Mouse (Mus musculus): ENCODE measurements around the gene Atp6v0a1.

Atp6v0a1 gene

DNA sequence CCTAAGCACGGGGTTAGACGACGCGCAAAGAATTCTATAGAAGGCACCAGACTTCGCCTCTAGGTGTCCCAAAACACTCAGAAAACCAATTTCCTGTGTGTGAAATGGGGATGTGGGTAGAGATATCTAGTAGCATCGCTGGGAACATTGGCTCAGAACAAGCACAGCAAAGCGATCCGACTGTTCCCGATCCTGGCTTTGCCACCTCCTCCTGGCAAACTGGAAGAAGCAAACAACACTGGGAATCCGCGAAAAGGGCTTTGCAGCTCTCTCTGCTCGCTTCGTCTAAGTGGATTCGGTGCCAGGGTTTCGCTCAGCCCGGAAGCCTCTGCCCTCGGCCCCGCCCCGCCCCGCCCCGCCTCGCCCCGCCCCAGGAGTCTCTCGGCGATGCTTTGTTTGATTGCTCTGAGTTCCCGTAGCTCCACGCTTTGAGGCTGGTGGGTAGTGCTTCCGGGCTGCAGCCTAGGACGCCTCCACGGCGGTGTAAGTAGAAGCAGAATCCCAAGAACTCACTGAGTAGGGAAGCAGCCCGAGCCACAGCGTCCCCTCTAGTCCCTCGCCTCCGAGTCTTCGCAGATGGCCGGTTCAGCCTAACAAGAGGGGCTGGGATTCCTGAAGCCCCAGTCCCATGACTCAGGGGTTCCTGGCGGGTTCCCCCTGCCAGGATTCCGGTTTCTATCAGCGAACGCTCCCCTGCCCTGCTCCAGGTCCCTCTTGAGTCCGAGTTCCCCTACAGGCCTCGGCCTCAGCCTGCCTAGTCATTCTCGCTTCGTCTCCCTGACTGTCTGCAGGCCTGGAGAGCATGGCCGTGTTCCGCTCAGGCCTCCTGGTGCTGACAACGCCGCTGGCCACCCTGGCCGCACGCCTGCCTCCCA is 73.2 kb downstream of the Atp6v0a1 start, which contains the start of gene Coasy:
TSS of gene Coasy (plus strand) at position 358 of the 875 bp plus-strand sequence.
- peak; percentile 84 for DNase-seq (ENCODE audit: extremely low read depth, insufficient read length, low spot score)

DNA sequence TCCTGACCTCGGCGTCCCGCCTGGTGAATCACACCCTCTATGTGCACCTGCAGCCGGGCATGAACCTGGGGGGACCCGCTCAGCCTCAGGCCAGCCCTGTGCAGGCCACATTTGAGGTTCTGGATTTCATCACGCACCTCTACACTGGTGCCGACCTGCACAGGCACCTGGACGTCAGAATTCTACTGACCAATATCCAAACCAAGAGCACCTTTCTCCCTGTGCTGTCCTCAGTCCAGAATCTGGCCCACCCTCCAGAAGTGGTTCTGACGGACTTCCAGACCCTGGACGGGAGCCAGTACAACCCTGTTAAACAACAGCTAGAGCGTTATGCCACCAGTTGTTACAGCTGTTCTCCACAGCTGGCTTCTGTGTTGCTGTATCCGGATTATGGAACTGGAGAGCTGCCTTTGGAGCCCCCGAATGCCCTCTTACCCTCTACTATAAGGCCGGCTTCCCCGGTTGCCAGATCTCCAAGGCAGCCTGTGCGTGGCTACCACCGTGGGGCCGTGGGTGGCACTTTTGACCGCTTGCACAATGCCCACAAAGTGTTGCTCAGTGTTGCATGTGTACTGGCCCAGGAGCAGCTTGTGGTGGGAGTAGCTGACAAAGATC is 73.9 kb downstream of the Atp6v0a1 start:
- DNase-seq (ENCODE audit: extremely low read depth, insufficient read length, low spot score): no peak

DNA sequence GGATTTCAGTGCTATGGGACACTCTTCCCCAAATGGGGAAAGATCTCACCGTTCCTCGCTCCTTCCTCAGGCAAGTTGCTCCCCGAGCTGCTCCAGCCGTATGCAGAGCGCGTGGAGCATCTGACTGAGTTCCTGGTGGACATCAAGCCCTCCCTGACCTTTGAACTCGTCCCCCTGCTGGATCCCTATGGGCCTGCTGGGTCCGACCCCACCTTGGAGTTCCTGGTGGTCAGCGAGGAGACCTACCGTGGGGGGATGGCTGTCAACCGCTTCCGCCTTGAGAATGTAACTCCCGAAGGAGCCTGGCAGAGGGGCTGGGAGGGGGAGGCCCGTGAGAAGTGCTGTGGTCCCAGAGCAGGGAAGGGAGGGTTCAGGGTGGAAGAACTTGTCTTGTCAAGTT is 75.0 kb downstream of the Atp6v0a1 start:
- no peak for DNase-seq (ENCODE audit: extremely low read depth, insufficient read length, low spot score)

DNA sequence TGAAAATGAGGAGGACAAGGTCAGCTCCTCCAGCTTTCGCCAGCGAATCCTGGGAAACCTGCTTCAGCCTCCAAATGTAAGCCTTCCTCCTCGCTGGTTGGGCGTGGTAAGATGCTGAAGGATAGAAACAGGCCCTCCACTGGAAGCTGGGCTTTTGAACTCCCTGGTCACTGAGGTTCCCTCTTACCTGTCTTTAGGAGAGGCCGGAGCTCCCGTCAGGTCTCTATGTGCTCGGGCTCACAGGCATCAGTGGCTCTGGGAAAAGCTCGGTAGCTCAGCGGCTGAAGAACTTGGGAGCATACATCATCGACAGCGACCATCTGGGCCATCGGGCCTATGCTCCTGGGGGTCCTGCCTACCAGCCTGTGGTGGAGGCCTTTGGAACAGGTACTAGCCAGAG is 75.6 kb downstream of the Atp6v0a1 start:
- DNase-seq (ENCODE audit: extremely low read depth, insufficient read length, low spot score): no peak

DNA sequence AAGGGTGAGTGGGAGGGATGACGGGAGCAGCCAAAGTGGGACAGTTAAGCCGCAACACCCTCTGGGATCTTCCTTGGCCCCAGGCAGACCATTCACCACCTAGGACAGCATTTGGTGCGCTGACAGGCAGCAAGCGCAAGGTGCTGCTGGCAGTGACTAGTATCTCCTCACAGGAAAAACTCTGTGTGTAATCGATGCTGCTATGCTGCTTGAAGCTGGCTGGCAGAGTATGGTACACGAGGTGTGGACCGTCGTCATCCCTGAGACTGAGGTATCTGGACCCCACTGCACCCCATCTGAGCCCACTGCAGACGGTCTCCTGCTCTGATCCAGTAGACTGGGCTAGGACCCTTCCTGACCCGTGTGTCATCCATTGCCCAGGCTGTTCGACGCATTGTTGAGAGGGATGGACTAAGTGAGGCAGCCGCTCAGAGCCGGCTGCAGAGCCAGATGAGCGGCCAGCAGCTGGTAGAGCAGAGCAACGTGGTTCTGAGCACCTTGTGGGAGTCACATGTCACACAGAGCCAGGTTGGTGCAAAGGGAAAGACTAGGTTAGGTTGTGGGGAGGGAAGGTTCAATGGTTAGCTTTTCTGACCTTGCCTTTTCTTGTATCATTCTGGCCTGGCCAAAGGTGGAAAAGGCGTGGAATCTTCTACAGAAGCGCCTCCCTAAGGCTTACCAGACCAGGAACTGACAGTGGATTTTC is 76.5 kb downstream of the Atp6v0a1 start:
- DNase-seq (ENCODE audit: extremely low read depth, insufficient read length, low spot score): no peak

DNA sequence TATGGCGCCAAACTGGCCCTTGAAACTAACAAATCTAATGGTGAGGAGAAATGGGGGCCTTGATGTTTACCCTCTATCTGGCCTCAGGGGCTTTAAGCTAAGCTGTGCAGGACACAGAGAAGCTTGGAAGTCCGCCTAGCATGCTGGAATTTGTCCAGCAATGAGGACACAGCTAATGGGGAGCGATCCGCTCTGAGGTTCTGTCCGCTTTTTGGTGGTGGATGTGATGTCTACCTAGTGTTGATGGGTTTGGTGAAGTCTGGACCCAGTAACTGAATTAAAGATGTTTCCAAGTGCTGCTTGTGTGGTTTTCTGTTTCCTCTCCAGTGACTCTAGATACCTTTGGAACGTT is 77.0 kb downstream of the Atp6v0a1 start:
- no peak for DNase-seq (ENCODE audit: extremely low read depth, insufficient read length, low spot score)

DNA sequence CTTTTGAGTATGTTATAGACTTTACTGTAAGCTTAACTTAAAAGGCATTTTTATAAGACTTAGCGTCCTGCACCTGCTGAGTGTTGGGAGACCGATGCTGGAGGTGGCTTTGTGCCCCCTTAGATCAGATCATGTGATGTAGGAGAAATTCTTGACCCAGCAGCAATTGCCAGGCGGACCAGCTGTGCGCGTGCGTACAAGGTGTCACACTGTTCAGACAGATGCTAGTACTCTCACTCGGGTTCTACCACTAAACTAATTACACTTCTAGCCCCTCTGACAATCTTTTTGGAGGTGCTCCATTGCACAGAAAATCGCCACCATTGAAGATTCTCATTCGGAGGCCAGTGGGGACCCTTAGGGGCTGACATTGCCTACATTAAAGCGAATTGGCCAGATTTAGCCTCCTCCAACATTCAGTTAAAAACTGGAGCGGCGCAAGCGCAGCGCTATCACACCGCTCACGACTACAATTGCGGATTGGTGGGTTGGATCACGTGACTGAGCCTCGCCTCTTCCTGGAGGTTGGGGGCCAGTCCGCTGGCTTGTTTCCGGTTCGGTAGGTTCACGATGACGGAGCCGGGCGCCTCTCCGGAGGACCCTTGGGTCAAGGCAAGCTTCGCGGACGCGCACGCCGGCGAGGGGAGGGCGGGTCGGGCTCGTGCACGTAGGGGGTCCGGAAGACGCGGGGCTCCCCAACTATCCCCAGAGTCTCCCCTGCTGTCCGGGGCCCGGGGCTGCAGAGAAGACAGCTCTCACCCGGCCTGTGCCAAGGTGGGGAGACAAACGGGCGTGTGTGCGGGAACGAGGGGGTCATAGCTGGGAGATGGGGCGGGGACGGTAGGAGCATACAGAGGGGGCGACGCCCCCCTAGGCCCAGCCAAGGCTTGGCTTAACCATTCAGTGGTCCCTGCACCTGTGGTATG is 77.8 kb downstream of the Atp6v0a1 start, which contains the start of gene Mlx:
TSS of gene Mlx (plus strand) at position 522 of the 926 bp plus-strand sequence.
- peak; percentile 82 for DNase-seq (ENCODE audit: extremely low read depth, insufficient read length, low spot score)

DNA sequence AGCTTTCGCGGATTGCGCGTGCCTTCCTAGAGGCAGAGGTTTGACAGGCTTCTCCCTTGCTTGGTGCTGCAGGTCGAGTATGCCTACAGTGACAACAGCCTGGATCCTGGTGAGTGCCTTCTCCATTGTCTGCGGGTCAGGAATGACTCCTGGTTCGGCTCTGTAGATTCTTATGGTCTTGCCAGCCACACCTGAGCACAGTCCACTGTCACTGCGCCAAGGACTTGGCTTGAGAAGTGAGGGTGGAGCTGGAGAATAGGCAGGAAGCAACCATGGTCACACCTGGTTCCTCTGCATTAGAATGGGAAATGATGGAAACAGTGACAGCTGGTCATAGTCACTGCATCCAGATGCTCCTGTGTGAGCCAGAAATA is 78.4 kb downstream of the Atp6v0a1 start:
- no peak for DNase-seq (ENCODE audit: extremely low read depth, insufficient read length, low spot score)

DNA sequence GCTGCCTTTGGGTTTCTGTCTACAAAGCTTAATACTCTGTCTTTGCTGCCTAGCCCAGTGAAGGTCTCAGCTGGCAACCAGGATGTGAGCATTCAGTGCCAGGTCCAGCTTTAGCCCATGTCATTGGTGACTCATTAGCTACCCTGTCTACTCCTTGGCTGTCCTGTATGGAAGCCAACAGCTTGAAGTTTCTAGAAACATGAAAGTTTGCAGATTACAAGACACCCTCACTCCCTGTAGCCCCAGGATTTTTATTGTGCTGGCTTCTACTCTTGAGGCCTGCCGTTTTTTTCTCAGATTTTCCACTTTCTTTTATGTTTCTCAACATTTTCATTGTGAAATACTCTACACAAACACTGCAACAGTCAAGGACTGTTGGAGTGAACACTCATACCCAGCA is 80.7 kb downstream of the Atp6v0a1 start:
- no peak for DNase-seq (ENCODE audit: extremely low read depth, insufficient read length, low spot score)

DNA sequence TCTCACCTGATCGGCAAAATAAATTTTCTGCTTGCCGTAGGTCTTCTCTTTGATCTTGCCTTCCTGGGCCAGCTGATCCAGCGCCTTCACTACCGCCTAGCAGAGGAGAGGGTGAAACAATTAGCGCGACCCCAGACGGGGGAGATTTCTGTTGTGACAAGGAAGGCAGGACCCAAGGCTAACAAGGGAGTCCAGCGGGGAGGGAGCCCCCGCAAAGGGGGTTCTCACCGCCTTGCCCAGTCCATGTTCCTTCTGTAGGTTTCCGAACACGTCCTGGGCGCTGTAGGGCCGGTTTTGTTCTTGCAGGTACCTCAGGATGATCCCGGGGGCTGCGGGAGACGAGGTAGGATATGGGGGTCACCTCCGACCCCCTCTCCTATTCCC is 85.7 kb downstream of the Atp6v0a1 start:
- no peak for DNase-seq (ENCODE audit: extremely low read depth, insufficient read length, low spot score)

DNA sequence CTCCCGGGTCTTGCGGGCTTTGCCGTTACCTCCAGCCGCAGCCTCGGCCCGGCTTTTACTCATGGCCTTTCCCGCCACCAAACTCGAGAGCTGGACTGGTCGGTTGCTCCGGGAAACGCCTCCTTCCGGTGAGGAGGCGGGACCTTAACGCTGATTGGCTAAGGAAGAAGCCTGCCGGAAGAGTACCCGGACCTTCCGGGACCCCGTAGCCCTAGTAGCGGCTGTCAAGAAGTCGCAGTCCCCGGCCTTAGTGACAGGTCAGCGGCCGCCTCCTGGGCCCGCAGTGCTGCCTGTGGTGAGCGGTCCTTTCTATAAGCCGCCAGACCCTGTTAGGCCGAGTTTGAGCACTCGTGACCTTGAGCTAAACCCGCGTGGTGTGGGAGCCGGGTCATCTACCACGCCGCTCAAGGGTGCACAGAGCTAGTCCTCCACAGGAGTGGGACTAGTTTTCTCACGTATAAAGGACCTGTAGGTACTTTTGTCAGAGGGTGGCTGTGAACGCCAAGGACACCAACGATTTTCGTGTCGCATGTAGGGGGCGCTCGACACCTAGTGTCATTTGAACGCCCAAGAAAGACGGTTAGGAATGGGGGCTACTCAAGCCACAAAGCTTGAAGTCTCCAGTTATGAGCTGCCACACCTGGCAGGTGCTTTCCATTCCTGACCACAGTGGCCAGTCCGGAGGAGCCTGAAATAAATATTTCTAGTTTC is 86.2 kb downstream of the Atp6v0a1 start, which contains the start of gene Psmc3ip:
TSS of gene Psmc3ip (minus strand) at position 123 of the 711 bp plus-strand sequence.
- peak; percentile 89 for DNase-seq (ENCODE audit: extremely low read depth, insufficient read length, low spot score)

DNA sequence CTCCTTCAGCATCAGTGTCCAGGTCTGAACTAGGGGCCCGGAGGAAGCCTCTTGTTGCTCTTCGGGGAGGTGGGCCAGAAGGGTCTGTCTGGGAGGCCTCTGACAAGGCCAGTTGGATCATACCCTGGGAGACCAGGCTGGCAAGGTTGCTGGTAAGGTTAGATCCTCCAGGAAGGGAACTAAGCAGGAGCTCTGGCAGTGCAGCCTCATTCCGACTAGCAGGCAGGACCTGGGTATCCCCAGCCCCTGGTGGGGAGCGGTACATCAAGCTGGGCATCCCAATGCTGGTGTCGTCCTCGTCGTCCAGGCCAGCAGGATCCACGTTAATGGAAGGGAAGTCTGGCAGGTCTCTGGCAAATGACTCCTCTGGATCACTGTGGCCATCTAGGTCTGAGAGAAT is 89.0 kb downstream of the Atp6v0a1 start:
- no peak for DNase-seq (ENCODE audit: extremely low read depth, insufficient read length, low spot score)

DNA sequence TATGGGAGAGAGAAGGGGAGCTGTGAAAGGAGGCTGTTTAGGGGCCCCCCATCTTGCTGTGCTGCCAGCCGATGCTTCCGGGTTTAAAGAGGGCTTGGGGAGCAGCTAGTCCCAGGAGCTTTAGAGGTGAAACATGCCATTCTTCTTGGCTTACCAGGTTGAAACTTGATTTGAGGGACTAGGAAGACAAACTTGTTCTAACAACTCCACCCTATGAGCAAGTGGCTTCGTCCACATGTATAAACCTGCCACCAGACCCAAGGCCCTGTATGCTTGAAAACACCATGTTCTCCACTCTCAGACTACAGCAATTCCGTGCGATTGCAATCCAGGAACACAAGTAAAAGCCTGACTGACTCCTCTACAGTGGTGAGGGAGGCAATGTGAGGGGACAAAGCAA is 93.8 kb downstream of the Atp6v0a1 start:
- no peak for DNase-seq (ENCODE audit: extremely low read depth, insufficient read length, low spot score)

DNA sequence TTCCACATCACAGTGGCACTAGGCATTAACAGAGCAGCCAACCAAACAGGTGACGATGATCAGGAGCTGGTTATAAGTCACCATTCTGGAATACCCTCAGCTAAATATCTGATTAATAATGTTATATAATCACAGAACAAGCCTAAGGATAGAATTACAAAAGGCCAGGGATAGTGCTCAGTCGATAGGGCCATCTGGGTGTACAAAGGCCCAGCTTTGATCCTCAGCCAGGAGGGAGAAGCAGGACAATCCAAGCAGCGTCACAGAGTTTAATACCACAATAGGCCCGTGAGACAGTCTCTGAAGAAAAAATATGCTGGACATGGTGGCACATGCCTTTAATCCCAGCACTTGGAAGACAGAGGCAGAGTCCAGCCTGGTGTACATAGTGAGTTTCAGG is 100.1 kb downstream of the Atp6v0a1 start:
- DNase-seq (ENCODE audit: extremely low read depth, insufficient read length, low spot score): no peak

DNA sequence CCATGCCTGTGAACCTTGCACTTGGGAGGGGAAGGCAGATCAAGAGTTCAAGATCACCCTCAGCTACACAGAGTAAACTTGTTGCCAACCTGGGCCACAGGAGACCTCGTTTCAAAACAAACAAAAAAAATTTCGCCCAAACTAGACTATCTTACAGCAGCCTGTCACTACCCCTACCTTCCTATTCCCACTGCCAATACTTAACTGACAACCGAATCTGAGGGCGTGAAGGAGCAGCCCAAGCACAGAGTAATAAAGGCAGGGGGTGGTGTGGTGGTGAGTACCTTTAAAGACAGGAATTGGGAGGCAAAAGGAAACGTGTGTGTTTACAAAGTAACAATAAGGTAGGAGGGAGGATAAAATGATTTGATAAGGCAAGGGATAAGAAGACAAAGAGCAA is 101.5 kb downstream of the Atp6v0a1 start:
- DNase-seq (ENCODE audit: extremely low read depth, insufficient read length, low spot score): no peak

DNA sequence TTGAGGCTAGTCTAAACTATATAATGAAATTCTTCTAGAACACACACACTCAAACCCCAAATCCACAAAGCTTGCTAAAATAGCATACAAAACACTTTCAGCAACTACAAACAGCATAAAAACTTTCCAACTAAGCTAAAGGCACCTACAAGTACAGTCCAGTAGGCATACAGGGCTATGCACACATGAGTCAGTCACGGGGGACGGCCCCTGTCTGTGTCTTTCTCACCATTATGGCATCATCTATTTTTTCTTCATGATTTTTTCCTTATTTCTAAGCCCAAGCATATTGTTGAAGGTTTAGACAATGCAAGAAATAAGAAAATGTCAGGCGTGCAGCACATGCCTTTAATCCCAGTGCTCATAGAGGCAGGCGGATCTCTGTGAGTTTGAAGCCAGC is 101.9 kb downstream of the Atp6v0a1 start:
- no peak for DNase-seq (ENCODE audit: extremely low read depth, insufficient read length, low spot score)

DNA sequence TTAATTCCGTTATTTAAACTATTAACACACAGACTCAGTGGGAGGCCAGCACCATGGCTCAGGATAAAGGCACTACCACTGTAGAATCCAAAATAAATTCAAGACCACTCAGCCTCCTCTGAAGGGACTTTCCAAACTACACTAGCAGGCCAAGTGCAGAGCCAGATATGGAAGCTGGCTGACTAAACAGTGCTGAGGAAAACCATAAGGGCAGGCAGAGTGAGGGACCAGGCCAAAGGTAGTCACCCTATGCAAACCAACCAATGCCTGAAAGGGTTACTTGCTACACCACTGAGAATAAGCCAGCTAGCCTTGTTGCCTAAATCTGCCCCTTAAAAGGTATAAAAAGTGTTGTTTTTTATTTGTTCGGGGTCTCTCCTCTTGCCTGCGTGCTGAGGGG is 102.9 kb downstream of the Atp6v0a1 start:
- DNase-seq (ENCODE audit: extremely low read depth, insufficient read length, low spot score): no peak
